Mouse (Mus musculus): ENCODE results near the gene Rnf5.

- TF ChIP-seq CTCF (IDR thresholded peaks at IDR 0.05; ENCODE audit: borderline replicate concordance, extremely low read depth, insufficient read depth, insufficient read length) (no peak), POLR2A (IDR thresholded peaks at IDR 0.05; ENCODE audit: borderline replicate concordance, extremely low read depth, insufficient read depth, insufficient read length, poor library complexity, severe bottlenecking) (no peak)
These were observed 1.7 kb downstream of the Rnf5 start for GRCm38 (mm10) chr17:34601796-34602195.

Data from brain, embryonic 14.5 days (tissue).